Mouse (Mus musculus) spleen, adult 12 weeks (tissue): Measurements from ENCODE around the gene Pabpn1l.
"Not testable (repeated sequence)": the region's sequence is repeated elsewhere in the genome, so short reads cannot be mapped to it uniquely, and the experiment has no call there.

Experiments
- DNase-seq: peaks from one replicate; pipeline ENCODE4 v3.0.0; 2022; ENCODE audit warnings: low spot score

Pabpn1l gene

DNA sequence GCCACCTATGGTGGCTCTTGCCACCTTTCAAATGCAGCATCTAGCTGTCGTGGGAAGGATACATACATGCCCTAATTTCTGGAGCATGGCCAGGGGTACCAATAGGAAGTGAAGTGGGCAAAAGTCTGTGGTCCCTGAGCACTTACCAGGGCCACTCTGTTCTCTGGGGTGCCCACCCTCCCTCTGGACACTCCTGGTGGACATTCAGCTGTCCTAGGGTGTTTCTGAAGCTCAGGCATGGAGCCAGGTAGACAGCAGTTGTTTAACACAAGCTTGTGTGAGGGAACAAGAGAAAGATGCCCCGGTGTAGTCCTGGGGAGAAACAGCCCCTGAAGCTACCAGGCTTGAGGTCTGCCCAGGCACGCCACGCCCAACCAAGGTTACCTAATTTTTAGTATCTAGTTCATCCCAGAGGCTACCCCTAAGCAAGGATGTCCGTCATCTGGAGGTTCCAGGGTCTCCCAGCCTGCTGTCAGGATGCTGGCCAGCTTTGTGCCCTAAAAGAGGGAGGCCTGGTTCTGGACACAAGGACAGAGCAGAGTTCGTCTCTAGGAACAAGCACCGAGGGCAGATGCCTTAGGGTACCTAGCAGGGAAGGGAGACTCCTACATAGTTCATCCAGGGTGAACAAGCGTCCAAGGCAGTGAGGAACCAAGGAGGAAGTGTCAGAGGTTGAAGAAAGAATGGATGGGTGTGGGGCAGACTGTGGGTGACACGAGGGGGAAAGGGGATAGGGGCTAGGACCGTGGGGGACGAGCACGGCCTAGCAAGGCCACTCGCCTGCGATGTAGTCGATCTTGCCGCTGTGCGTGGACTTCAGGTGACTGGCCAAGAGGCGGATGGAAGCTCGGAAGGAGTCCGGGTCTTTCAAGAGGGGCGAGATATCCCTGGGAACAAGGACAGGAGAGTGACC, 46.5 kb downstream of the Pabpn1l start:
- no peak for DNase-seq

DNA sequence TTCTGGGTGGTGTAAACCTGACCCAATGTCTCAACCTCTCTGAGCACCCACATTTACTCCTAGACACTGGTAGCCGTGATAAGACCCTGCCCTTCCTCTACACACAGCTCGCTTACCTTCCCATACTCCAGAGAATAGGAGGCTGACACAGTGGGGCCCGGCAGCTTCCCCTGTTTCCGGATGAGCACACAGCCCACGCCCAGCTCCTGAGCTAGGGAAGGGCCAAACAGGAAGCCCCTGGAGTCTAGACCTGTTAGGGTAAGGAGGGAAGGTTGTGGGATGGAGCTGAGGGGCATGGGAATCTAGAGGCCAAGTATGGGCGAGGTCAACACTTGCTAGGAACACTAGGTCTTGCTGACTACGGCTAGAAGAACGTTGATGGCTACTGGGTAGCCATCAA, 47.3 kb downstream of the Pabpn1l start:
- no peak for DNase-seq

DNA sequence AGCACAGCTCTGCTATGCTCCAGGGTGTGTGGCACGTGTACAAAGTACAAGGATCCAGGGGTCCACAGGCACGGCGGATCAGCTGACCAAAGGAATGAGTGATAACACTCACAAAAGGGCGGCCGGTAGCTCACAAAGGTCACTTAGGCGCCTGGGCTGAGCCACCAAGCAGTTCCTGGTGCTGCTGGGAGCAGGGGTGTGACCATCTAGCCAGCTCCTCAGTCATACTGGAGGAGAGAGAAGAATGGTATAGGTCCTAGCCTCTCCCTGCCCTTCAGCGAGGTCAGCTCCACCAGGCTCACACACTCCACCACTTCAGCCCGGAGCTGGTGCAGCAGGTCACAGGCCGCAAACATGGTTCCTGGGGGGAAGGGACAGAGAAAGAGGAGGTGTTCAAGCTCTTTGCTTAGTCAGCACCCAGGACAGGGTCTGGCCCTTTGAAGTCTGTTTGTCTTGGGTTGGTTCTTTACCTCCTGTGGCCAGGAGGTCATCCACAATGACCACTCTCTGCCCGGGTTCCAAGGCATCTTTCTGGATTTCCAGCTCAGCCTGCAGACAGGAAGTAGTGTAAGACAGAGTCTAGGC, 47.8 kb downstream of the Pabpn1l start:
- no peak for DNase-seq

DNA sequence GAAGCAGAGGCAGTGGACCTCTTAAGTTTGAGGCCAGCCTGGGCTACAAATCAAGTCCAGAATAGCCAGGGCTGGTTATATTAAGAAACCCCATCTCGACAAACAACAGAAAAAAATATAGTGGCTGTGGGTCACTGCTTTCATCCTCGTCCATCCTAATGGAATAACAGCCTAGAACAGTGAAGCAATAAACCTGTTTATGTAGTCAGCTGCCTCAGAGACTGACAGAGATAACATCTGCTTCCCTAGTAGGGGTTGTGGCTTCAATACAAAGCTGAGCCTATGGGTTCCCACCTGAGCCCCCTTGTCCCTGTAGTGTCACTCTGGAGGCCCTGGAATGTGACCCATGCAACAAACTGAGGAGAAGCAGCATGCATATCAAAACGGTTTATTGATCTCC, 48.3 kb downstream of the Pabpn1l start:
- DNase-seq = no peak

DNA sequence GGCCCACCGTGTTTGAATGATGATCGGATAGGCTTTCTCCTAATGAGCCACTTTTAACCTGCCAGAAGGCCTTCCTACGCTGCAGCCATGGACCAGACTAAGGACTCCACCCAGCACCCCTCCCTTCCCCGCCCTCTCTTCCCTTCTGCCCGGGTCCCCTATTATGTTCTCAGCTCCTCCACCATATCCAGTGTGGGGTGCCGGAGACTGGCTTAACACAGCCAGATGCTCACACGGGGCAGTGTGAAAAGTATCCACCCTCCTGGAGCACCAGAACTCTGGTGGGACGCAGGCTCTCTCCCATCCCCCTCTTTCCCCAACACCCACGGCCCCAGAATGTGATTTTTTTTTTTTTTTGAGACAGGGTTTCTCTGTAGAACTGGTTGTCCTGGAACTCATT, 49.0 kb downstream of the Pabpn1l start:
- DNase-seq = no peak

DNA sequence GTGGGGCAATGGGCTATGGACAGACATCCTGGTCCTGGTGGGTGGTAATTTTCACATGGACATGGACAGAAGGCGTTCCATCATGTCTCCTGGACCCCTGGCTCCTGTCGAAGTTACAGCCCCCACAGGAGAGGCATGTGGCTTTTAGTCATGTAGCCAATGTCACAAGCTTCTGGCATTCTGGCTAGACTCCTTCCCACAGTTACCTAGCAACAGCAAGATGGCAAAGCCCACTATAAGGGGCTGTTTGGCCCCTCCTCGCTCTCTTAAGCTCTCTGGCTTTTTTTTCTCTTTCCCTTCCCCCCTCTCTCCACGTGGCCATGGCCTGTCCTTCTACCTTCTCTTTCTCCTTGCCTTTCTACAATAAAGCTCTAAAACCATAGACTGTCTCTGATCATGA, 49.4 kb downstream of the Pabpn1l start:
- DNase-seq = not testable (repeated sequence)

DNA sequence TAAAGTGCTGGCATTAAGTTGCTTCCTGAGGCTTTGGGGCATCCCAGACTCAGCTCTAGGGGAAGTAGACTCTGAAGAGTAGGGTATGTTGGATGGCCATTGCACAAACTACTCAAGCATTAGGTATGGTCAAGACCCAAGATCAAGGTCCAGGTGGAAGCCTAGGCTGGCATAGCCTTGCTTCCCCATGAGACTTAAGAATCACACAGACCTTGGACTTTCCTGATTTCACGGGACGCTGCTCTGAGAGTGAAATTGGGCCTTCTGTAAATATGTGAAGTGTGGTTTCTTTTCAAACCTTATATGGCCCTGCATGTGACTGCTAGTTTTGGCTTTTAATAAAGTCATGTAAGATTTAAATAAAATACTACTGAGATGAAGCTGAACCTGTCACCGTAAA, 49.8 kb downstream of the Pabpn1l start:
- no peak for DNase-seq

DNA sequence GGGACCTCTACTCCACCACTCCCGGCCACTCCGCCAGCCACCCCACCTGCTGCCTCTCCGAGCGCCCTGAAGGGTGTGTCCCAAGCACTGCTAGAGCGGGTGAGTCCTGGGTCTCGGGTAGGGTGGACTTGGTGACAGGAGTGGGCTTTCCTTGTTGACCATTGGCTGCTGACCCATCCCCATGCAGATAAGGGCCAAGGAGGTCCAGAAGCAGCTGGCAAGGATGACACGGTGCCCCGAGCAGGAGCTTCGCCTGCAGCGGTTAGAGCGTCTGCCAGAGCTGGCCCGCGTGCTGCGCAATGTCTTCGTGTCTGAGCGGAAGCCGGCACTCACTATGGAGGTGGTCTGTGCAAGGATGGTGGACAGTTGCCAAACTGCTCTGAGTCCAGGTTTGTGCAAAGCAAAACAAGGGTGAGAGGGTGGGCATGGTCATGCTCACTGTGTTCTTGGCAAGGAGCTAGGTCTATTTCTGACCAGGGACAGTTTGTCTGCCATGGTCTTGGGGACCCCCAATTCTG, 50.7 kb downstream of the Pabpn1l start:
- DNase-seq = no peak

DNA sequence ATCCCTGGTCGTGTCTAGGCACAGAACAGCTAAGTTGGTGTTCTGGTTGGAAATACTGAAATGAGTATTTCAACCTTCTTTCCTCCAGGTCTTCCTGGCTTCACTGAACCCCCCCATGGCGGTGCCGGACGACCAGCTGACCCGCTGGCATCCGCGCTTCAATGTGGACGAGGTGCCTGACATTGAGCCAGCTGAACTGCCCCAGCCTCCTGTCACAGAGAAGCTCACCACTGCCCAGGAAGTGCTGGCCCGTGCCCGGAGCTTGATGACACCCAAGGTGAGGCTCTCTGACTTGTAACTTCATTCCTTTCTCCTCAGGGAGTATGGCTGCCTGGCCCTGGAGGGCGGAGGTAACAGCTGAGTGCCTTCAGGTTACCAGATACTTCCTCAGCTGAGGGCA, 51.4 kb downstream of the Pabpn1l start:
- no peak for DNase-seq

DNA sequence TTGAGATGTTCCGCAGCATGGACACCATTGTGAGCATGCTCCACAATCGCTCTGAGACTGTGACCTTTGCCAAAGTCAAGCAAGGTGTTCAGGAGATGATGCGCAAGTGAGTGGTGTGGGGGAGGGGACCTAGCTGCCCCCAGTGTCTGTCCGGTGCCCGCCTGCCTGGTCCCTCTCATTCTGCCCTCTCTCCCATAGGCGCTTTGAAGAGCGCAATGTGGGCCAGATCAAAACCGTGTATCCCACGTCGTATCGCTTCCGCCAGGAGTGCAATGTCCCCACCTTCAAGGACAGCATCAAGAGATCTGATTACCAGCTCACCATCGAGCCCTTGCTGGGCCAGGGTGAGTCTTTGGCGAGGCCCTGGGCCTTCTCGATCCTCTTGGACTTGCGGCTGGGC, 52.5 kb downstream of the Pabpn1l start:
- no peak for DNase-seq
